Mouse (Mus musculus) erythroblast, embryonic 14.5 days (primary cell): ENCODE results near the gene Tmem101. TPM values are rescaled to one million over a fixed set of nuclear protein-coding genes. Genes with fewer than 3 reads are reported as not detected.

Experiments
- H3K27me3 ChIP-seq: 2 replicates; pipeline ENCODE4 v1.6.1; 2012; ENCODE audit warnings: inconsistent platforms; ENCODE audit not compliant: control insufficient read depth
- H3K36me3 ChIP-seq: 2 replicates; pipeline ENCODE4 v1.6.1; 2012; ENCODE audit warnings: mild to moderate bottlenecking, inconsistent platforms; ENCODE audit not compliant: control insufficient read depth
- H3K4me1 ChIP-seq: 2 replicates; pipeline ENCODE4 v1.6.1; 2012; ENCODE audit warnings: inconsistent platforms; ENCODE audit not compliant: control insufficient read depth
- H3K4me3 ChIP-seq: replicated peaks from 2 replicates; pipeline ENCODE3; 2012; ENCODE audit warnings: moderate library complexity, mild to moderate bottlenecking, inconsistent platforms
- H3K9me3 ChIP-seq: 2 replicates; pipeline ENCODE4 v1.6.1; 2012; ENCODE audit warnings: low read length, inconsistent platforms, mixed read lengths; ENCODE audit not compliant: control insufficient read depth
- GATA1 ChIP-seq: IDR thresholded peaks from 2 replicates; pipeline ENCODE4 v1.6.1; 2012; ENCODE audit warnings: low read length, inconsistent platforms, mixed read lengths
- TAL1 ChIP-seq: IDR thresholded peaks from 3 replicates; pipeline ENCODE4 v1.6.1; 2012; ENCODE audit warnings: low read length, inconsistent platforms, mixed read lengths
- polyA plus RNA-seq: library from polyadenylated mRNA; stranded (reverse); fragments of >175 nt; gene quantifications from 2 replicates; pipeline ENCODE4 v1.2.3, GENCODE M21; 2012

The Tmem101 gene
- polyA plus RNA-seq, 1 experiment, result 1.7 TPM

DNA sequence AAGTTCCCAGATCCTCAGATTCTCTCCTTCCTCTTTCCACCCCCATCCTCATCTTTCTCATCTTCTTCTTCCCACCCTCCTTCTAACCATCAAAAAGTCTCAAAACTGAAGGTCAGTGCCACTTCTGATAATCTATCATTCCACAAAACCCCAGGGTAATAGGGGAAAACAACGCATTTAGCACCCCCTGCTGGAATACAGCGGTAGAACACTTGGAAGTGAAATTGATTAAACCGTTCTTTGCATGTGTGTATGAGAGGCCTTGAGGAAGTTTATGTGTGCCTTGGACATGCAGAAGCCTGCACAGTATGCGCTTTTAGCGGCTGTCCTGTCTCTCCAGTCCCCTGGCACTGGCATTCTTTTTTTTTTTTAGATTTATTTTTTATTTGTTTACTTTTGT lies 15.7 kb downstream of the Tmem101 start:
- Histone ChIP-seq H3K36me3 (no peaks in the 10 kb centered on the region), H3K27me3 (peaks cover 40% of the 10 kb centered on the region), H3K9me3 (no peaks in the 10 kb centered on the region; the same call in 1 of the 2 replicates), H3K4me3 (no peak overlapping the region), H3K4me1 (peaks cover 13% of the 10 kb centered on the region)
- TF ChIP-seq GATA1, result no peak
- no peak for TF ChIP-seq TAL1

DNA sequence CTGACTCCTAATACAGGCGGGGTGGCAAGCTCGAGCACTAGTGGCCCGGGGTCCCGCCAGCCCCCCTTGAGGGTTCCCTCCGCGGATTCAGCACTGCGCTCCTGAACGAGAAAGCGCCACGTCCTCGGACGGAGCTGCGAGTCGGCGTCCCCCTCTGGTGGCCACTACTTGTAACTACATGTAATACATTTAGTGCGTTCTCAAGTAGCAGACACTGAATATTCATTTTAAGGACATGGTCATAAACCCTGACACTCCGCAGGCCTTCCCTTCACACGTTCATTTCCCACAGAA lies 17.8 kb downstream of the Tmem101 start:
- Histone ChIP-seq H3K9me3 (no peaks in the 10 kb centered on the region), H3K4me3 (no peak overlapping the region), H3K27me3 (peaks cover 35% of the 10 kb centered on the region), H3K36me3 (no peaks in the 10 kb centered on the region), H3K4me1 (peaks cover 5% of the 10 kb centered on the region)
- TF ChIP-seq TAL1 (no peak), GATA1 (no peak)

DNA sequence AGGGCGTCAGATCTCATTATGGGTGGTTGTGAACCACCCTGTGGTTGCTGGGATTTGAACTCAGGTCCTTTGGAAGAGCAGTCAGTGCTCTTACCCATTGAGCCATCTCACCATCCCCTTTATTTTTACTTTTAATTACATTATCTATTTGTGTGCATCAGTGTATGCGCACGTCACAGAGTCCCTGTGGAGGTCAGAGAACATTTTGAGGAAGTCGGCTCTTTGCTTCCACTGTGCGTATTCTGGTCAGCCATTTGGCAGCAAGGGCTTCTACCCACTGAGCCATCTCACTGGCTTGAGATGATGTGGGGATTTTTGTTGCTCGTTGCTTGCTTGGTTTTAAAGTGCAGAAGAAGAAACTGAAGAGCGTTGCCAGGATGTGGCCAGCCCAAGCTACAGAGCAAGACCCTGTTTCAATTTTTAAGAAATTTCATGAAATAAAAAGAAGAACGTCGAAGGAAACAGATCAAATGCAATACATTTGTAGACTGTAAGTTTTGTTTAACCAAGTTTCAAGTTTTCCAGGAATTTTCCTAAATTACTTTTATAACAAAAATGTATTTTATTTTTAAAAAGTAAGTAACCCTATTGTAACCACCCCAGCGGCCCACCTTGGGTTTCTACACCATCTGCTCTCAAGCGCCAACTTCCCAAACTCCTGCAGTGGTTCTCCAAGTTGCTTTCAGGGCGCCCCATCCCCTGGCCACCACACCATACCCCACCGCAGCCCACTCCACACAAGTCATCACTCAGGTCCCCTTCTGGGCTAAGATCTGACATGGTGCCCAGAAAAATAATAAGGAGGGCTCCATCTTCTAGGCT lies 18.4 kb downstream of the Tmem101 start:
- peaks cover 5% of the 10 kb centered on the region for H3K4me1 ChIP-seq
- no peak overlapping the region for H3K4me3 ChIP-seq
- H3K27me3 ChIP-seq, result peaks cover 35% of the 10 kb centered on the region
- H3K36me3 ChIP-seq, result no peaks in the 10 kb centered on the region
- no peaks in the 10 kb centered on the region for H3K9me3 ChIP-seq
- TF ChIP-seq TAL1 (no peak), GATA1 (no peak)

DNA sequence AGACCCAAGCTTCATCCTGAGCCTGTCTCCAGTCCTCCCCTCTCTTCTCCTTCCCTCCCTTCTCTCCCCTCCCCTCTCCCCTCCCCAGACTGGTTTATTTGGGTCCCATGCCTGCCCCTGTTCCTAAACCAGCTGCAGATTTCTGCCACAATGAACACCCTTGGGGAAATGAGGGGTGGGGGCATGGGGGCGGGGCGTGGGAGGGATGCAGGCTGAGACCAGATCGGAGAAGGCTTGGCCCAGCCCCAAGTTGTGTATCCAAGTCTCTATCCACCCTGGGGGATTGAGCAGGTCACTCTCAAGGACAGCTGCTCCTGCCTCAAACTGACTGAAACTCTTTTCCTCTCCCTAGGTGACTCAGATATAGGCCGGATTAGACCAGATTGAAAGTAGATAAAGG lies 21.7 kb downstream of the Tmem101 start:
- Histone ChIP-seq H3K9me3 (no peaks in the 10 kb centered on the region), H3K27me3 (peaks cover 32% of the 10 kb centered on the region), H3K4me3 (no peak overlapping the region), H3K4me1 (peaks cover 25% of the 10 kb centered on the region), H3K36me3 (no peaks in the 10 kb centered on the region)
- TF ChIP-seq TAL1, result no peak
- TF ChIP-seq GATA1, result no peak

DNA sequence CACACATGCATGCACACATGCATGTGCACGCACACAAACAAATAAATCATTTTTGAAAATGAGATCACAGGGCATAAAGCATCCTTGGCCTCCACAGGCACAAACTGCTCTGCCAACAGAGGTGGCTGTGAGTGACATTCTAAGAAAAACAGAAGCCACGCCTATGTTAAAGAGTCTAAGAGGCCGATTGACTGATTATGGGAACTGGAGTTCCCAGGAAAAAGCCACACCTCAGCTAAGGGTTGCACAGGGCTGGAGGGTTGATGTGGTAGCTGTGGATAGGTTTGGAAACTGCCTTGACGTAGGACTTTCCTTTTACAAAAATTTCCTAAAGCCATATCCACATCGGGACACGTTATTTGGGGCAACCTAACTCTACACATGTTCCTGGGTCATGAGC lies 38.8 kb downstream of the Tmem101 start:
- Histone ChIP-seq H3K27me3 (peaks cover 14% of the 10 kb centered on the region), H3K36me3 (no peaks in the 10 kb centered on the region), H3K4me3 (no peak overlapping the region), H3K4me1 (peaks cover 30% of the 10 kb centered on the region), H3K9me3 (peaks cover 5% of the 10 kb centered on the region)
- TF ChIP-seq TAL1, result no peak
- no peak for TF ChIP-seq GATA1

DNA sequence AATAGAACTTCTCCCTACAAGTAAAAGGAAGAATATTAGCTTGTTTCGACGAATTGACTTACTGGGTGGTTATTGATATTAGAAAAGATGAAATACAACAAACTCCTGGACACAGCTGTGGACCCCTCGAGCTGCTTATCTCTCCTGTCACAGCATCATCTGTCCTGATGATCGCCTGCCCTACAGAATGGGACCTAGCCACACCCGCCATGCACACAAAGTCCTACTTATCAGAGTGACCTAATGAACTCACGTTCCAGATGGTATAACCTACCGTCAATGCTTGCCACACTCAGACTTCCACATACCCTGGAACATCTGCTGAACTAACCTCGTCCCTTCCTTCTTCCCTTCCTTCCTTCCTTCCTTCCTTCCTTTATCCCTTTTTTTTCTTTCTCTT lies 40.0 kb downstream of the Tmem101 start:
- peaks cover 5% of the 10 kb centered on the region for H3K9me3 ChIP-seq
- peaks cover 21% of the 10 kb centered on the region for H3K27me3 ChIP-seq
- peaks cover 30% of the 10 kb centered on the region for H3K4me1 ChIP-seq
- no peak overlapping the region for H3K4me3 ChIP-seq
- H3K36me3 ChIP-seq, result no peaks in the 10 kb centered on the region
- no peak for TF ChIP-seq GATA1
- no peak for TF ChIP-seq TAL1

DNA sequence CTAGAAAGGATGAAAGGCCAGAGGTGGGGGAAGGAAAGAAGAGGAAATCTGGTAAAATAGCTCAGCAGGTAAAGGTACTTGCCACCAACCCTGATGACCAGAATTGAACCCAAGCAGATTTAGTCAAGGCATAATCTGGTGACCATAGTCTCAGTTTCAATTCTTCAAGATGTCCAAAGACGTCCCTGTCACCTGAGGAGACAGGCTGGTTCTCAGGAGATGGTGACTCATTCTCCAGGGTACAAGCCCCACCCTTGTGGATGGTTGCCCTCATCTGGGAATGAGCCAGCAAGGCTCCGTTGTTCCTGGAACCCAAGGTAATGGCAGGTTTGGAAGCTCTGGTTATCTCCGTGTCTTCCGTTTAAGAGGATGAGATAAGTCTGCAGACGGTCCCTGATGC lies 44.6 kb downstream of the Tmem101 start:
- Histone ChIP-seq H3K36me3 (no peaks in the 10 kb centered on the region), H3K4me3 (no peak overlapping the region), H3K4me1 (peaks cover 10% of the 10 kb centered on the region), H3K9me3 (peaks cover 4% of the 10 kb centered on the region; the same call in 1 of the 2 replicates), H3K27me3 (peaks cover 64% of the 10 kb centered on the region)
- TF ChIP-seq GATA1 (no peak), TAL1 (no peak)

DNA sequence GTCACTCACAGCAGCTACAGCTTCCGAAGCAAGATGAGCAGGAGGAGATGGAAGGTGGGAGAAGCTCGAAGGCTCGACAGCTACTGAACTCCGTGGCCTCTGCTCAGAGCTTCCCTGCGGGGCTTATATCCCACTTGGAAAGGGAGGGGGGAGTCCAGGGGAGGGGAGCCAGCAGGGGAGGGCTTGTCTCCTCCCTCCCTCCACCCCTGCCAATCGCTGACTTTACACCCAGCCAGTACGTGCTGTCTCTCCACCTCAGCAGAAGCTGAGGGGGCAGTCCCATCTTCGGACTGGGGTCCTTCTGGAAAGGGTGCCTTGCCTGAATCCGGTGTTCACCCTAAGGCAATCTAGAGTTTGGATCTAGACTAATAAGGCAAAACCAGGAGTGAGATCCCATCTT lies 48.5 kb downstream of the Tmem101 start, which contains the start of gene Pyy:
Gene Pyy (minus strand): TSS at position 101 of the 400 bp plus-strand sequence.
- TF ChIP-seq TAL1 (no peak), GATA1 (no peak)
- peaks cover 8% of the 10 kb centered on the region for H3K4me1 ChIP-seq
- H3K36me3 ChIP-seq, result no peaks in the 10 kb centered on the region
- H3K4me3 ChIP-seq, result no peak within 1 kb of the TSS
- peaks cover 4% of the 10 kb centered on the region; the same call in 1 of the 2 replicates for H3K9me3 ChIP-seq
- peaks cover 89% of the 10 kb centered on the region for H3K27me3 ChIP-seq

DNA sequence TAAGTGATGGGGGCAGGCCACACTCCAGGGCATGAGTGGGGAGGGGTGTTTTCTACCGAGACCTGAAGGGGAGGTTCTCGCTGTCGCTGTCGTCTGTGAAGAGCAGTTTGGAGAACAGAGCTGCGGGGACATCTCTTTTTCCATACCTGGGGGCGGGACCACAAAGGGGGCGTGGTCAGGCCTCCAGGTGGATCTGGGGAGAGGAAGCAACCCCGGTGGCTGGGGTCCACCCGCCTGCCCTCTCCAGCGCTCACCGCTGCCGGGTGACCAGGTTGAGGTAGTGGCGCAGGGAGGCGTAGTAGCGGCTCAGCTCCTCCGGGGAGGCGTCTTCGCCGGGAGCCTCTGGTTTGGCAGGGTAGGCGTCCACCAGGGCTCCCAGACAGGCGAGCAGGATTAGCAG lies 49.3 kb downstream of the Tmem101 start:
- peaks cover 95% of the 10 kb centered on the region for H3K27me3 ChIP-seq
- peaks cover 4% of the 10 kb centered on the region; the same call in 1 of the 2 replicates for H3K9me3 ChIP-seq
- no peaks in the 10 kb centered on the region for H3K36me3 ChIP-seq
- H3K4me3 ChIP-seq, result no peak overlapping the region
- TF ChIP-seq TAL1, result no peak
- TF ChIP-seq GATA1, result no peak
- H3K4me1 ChIP-seq, result peaks cover 16% of the 10 kb centered on the region

Other genes starting within 250 kb of the Tmem101 start
- gene Sost, start 189.4 kb downstream of the Tmem101 start, polyA plus RNA-seq, result 0.02 TPM in 1 of 2 replicates, not detected in the other
- not detected in 2 replicates for gene Cfap97d1, start 172.1 kb downstream of the Tmem101 start, polyA plus RNA-seq
- 0.02 and 0.03 TPM in 2 replicates for gene Dusp3, start 169.4 kb downstream of the Tmem101 start, polyA plus RNA-seq
- gene Mpp3, start 127.9 kb downstream of the Tmem101 start, polyA plus RNA-seq, result 0.05 TPM in 1 of 2 replicates, not detected in the other
- gene Cd300lg, start 114.9 kb downstream of the Tmem101 start, polyA plus RNA-seq, result not detected in 2 replicates
- 21.2 and 24.5 TPM in 2 replicates for gene Mpp2, start 67.9 kb downstream of the Tmem101 start, polyA plus RNA-seq
- gene Ppy, start 55.1 kb downstream of the Tmem101 start, polyA plus RNA-seq, result not detected in 2 replicates
- gene Pyy, start 48.6 kb downstream of the Tmem101 start, polyA plus RNA-seq, result not detected in 2 replicates
- gene Nags, start 10.9 kb downstream of the Tmem101 start, polyA plus RNA-seq, result 0.14 and 0.16 TPM in 2 replicates
- gene Lsm12, start 28.9 kb upstream of the Tmem101 start, polyA plus RNA-seq, result 8.9 TPM in 2 replicates
- gene G6pc3, start 33.2 kb upstream of the Tmem101 start, polyA plus RNA-seq, result 0.30 and 0.50 TPM in 2 replicates
- 4.3 and 6.3 TPM in 2 replicates for gene Hdac5, start 73.8 kb upstream of the Tmem101 start, polyA plus RNA-seq
- 0.50 and 1.6 TPM in 2 replicates for gene BC030867, start 92.5 kb upstream of the Tmem101 start, polyA plus RNA-seq
- 0.01 and 0.02 TPM in 2 replicates for gene Asb16, start 112.3 kb upstream of the Tmem101 start, polyA plus RNA-seq
- gene Tmub2, start 128.5 kb upstream of the Tmem101 start, polyA plus RNA-seq, result 8.1 and 8.9 TPM in 2 replicates
- 4.5 and 6.0 TPM in 2 replicates for gene Atxn7l3, start 140.2 kb upstream of the Tmem101 start, polyA plus RNA-seq
- 10.3 and 12.3 TPM in 2 replicates for gene Ubtf, start 163.3 kb upstream of the Tmem101 start, polyA plus RNA-seq
- 575 and 672 TPM in 2 replicates for gene Slc4a1, start 209.8 kb upstream of the Tmem101 start, polyA plus RNA-seq
- 1.8 and 2.1 TPM in 2 replicates for gene Rundc3a, start 237.0 kb upstream of the Tmem101 start, polyA plus RNA-seq